Mouse (Mus musculus) MEL (cell line): Measurements from ENCODE around the gene Psd4. TPM values are rescaled to one million over a fixed set of nuclear protein-coding genes. Genes with fewer than 3 reads are reported as not detected.

Experiments used
- DNase-seq: peaks from one replicate; pipeline ENCODE4 v3.0.0; 2011; ENCODE audit warnings: low read depth, low spot score
- H3K27ac ChIP-seq: 2 replicates; pipeline ENCODE4 v1.5.1; 2012; ENCODE audit warnings: low read depth, mild to moderate bottlenecking, control low read depth, low read length, moderate library complexity; ENCODE audit not compliant: control insufficient read depth
- H3K27me3 ChIP-seq, 2 experiments: fragments of 150-350 bp in 1 of 2; sonication (generic) in 1 of 2; 2 replicates each; pipeline ENCODE4 v1.6.1; 2012; ENCODE audit warnings: low read length in 2 of 2, mild to moderate bottlenecking in 2 of 2, improper control_type of control experiment in 1 of 2, moderate library complexity in 1 of 2; ENCODE audit not compliant: insufficient read depth in 2 of 2, control insufficient read depth in 1 of 2
- H3K36me3 ChIP-seq, 2 experiments: 2 replicates each; pipeline ENCODE4 v1.6.1; 2012 to 2014; ENCODE audit warnings: low read length in 2 of 2, improper control_type of control experiment in 1 of 2, inconsistent platforms in 1 of 2, mild to moderate bottlenecking in 1 of 2; ENCODE audit not compliant: insufficient read depth in 2 of 2, control insufficient read depth in 1 of 2
- H3K4me1 ChIP-seq, 2 experiments: fragments of 150-350 bp in 1 of 2; sonication (generic) in 1 of 2; 2 replicates each; pipeline ENCODE4 v1.6.1; 2012; ENCODE audit warnings: low read length in 2 of 2, improper control_type of control experiment in 1 of 2, mild to moderate bottlenecking in 1 of 2; ENCODE audit not compliant: insufficient read depth in 2 of 2, control insufficient read depth in 1 of 2
- H3K4me3 ChIP-seq, 2 experiments: fragments of 150-350 bp in 1 of 2; sonication (generic) in 1 of 2; 2 replicates each; pipeline ENCODE4 v1.5.1; 2012; ENCODE audit warnings: low read depth in 2 of 2, low read length in 2 of 2, mild to moderate bottlenecking in 2 of 2, moderate library complexity in 2 of 2, control low read depth in 1 of 2, improper control_type of control experiment in 1 of 2; ENCODE audit not compliant: control insufficient read depth in 1 of 2, insufficient read depth in 1 of 2
- H3K79me2 ChIP-seq: 2 replicates; pipeline ENCODE4 v1.6.1; 2012; ENCODE audit warnings: mild to moderate bottlenecking, low read length, moderate library complexity; ENCODE audit not compliant: control insufficient read depth, poor library complexity, insufficient read depth
- H3K9ac ChIP-seq: 2 replicates; pipeline ENCODE4 v1.6.1; 2012; ENCODE audit warnings: low read depth, mild to moderate bottlenecking, control low read depth, low read length, moderate library complexity; ENCODE audit not compliant: control insufficient read depth, poor library complexity, severe bottlenecking
- H3K9me3 ChIP-seq: fragments of 150-350 bp; sonication (generic); replicated peaks from 2 replicates; pipeline ENCODE4 v1.6.1; 2012; ENCODE audit warnings: mild to moderate bottlenecking, low read length, improper control_type of control experiment, moderate library complexity; ENCODE audit not compliant: insufficient read depth
- BHLHE40 ChIP-seq: IDR thresholded peaks from 2 replicates; pipeline ENCODE4 v1.6.1; 2012; ENCODE audit warnings: low read depth, mild to moderate bottlenecking, inconsistent platforms, low read length, improper control_type of control experiment, borderline replicate concordance
- CHD1 ChIP-seq: IDR thresholded peaks from 2 replicates; pipeline ENCODE4 v1.6.1; 2012; ENCODE audit warnings: low read depth, mild to moderate bottlenecking, inconsistent platforms, low read length, improper control_type of control experiment
- CHD2 ChIP-seq: IDR thresholded peaks from 2 replicates; pipeline ENCODE4 v1.6.1; 2011; ENCODE audit warnings: low read length, improper control_type of control experiment
- EP300 ChIP-seq, 2 experiments: IDR thresholded peaks; 2 replicates each; pipeline ENCODE4 v1.6.1; 2011; ENCODE audit warnings: improper control_type of control experiment in 2 of 2, low read length in 2 of 2, low read depth in 1 of 2, mild to moderate bottlenecking in 1 of 2
- GATA1 ChIP-seq: IDR thresholded peaks from 2 replicates; pipeline ENCODE4 v1.6.1; 2011; ENCODE audit warnings: low read depth, low read length, improper control_type of control experiment
- JUND ChIP-seq: IDR thresholded peaks from 2 replicates; pipeline ENCODE4 v1.6.1; 2011; ENCODE audit warnings: low read depth, mild to moderate bottlenecking, improper control_type of control experiment, low read length
- MAX ChIP-seq: IDR thresholded peaks from 2 replicates; pipeline ENCODE4 v1.6.1; 2011; ENCODE audit warnings: low read length, improper control_type of control experiment
- MXI1 ChIP-seq: IDR thresholded peaks from 2 replicates; pipeline ENCODE4 v1.6.1; 2011; ENCODE audit warnings: mild to moderate bottlenecking, low read depth, low read length, improper control_type of control experiment
- MYB ChIP-seq: IDR thresholded peaks from 2 replicates; pipeline ENCODE4 v1.6.1; 2011; ENCODE audit warnings: mild to moderate bottlenecking, low read depth, low read length, improper control_type of control experiment
- MYC ChIP-seq: IDR thresholded peaks from 2 replicates; pipeline ENCODE4 v1.6.1; 2011; ENCODE audit warnings: low read depth, mild to moderate bottlenecking, low read length, improper control_type of control experiment, moderate library complexity
- NELFE ChIP-seq: IDR thresholded peaks from 2 replicates; pipeline ENCODE4 v1.6.1; 2011; ENCODE audit warnings: low read depth, low read length, improper control_type of control experiment
- NRF1 ChIP-seq: IDR thresholded peaks from 2 replicates; pipeline ENCODE4 v1.6.1; 2014; ENCODE audit warnings: low read depth, mild to moderate bottlenecking, inconsistent platforms, low read length, improper control_type of control experiment, moderate library complexity; ENCODE audit not compliant: poor library complexity, insufficient read depth, severe bottlenecking
- POLR2A ChIP-seq, 2 experiments: IDR thresholded peaks; 2 replicates each; pipeline ENCODE4 v1.6.1; 2011 to 2012; ENCODE audit warnings: low read length in 2 of 2, mild to moderate bottlenecking in 2 of 2, control low read depth in 1 of 2, improper control_type of control experiment in 1 of 2, low read depth in 1 of 2, moderate library complexity in 1 of 2; ENCODE audit not compliant: control insufficient read depth in 1 of 2, insufficient read depth in 1 of 2, poor library complexity in 1 of 2
- POLR2AphosphoS2 ChIP-seq: IDR thresholded peaks from 2 replicates; pipeline ENCODE4 v1.6.1; 2011; ENCODE audit warnings: low read length, improper control_type of control experiment
- POLR2AphosphoS5 ChIP-seq: IDR thresholded peaks from 2 replicates; pipeline ENCODE4 v1.6.1; 2012; ENCODE audit warnings: low read depth, borderline replicate concordance, mild to moderate bottlenecking, inconsistent platforms, low read length, moderate library complexity, mixed read lengths
- RAD21 ChIP-seq: IDR thresholded peaks from 2 replicates; pipeline ENCODE4 v1.6.1; 2011; ENCODE audit warnings: mild to moderate bottlenecking, low read depth, low read length, improper control_type of control experiment
- TBP ChIP-seq: IDR thresholded peaks from 2 replicates; pipeline ENCODE4 v1.8.0; 2011; ENCODE audit warnings: low read depth, low read length, improper control_type of control experiment
- TCF12 ChIP-seq: IDR thresholded peaks from 2 replicates; pipeline ENCODE4 v1.6.1; 2014; ENCODE audit warnings: low read depth, mild to moderate bottlenecking, inconsistent platforms, low read length, improper control_type of control experiment, moderate library complexity
- USF1 ChIP-seq: IDR thresholded peaks from 2 replicates; pipeline ENCODE4 v1.6.1; 2014; ENCODE audit warnings: low read depth, mild to moderate bottlenecking, inconsistent platforms, low read length, improper control_type of control experiment, moderate library complexity
- USF2 ChIP-seq, 2 experiments: IDR thresholded peaks; 2 replicates each; pipeline ENCODE4 v1.6.1; 2011 to 2012; ENCODE audit warnings: improper control_type of control experiment in 2 of 2, low read length in 2 of 2, borderline replicate concordance in 1 of 2, inconsistent platforms in 1 of 2, low read depth in 1 of 2, mild to moderate bottlenecking in 1 of 2; ENCODE audit not compliant: insufficient read depth in 1 of 2
- ZMIZ1 ChIP-seq: IDR thresholded peaks from 2 replicates; pipeline ENCODE4 v1.6.1; 2012; ENCODE audit warnings: low read depth, mild to moderate bottlenecking, inconsistent platforms, low read length, improper control_type of control experiment, moderate library complexity
- polyA plus RNA-seq, 2 experiments: library from polyadenylated mRNA; stranded (reverse) in 1 of 2; unstranded in 1 of 2; fragments of >175 nt in 1 of 2; fragments of >200 nt in 1 of 2; gene quantifications; 2 replicates each; pipeline versions ENCODE4 v1.2.1 to v1.2.4; 2012; ENCODE audit warnings: low replicate concordance in 2 of 2, low read depth in 1 of 2; ENCODE audit not compliant: insufficient read length in 2 of 2, insufficient read depth in 1 of 2, missing spikeins in 1 of 2
- total RNA-seq: library from RNA; depleted of rRNA; stranded (reverse); fragments of 300-350 nt; gene quantifications from 2 replicates; pipeline ENCODE4 v1.2.3, GENCODE M21; 2012

Psd4 gene
- total and polyA plus RNA-seq, 3 experiments, result 0.11 TPM; not detected in 2

- no peaks in the 10 kb centered on the region for H3K27me3 ChIP-seq
- TF ChIP-seq GATA1 (no peak), JUND (no peak)
- H3K36me3 ChIP-seq, result no peaks in the 10 kb centered on the region
- no peaks in the 10 kb centered on the region for H3K9me3 ChIP-seq
- no peak overlapping the region for H3K27ac ChIP-seq
- no peak overlapping the region for H3K9ac ChIP-seq
- no peak for DNase-seq
- no peaks in the 10 kb centered on the region for H3K4me1 ChIP-seq
- H3K4me3 ChIP-seq, result no peak overlapping the region
- H3K79me2 ChIP-seq, result no peaks in the 10 kb centered on the region
These were observed 15.3 kb downstream of the Psd4 start for GRCm38 (mm10) chr2:24382456-24383230.

GRCm38 (mm10) chr2:24383636-24384035 lies 16.3 kb downstream of the Psd4 start:
- H3K9me3 ChIP-seq, result no peaks in the 10 kb centered on the region
- H3K27ac ChIP-seq, result no peak overlapping the region
- no peak overlapping the region for H3K4me3 ChIP-seq
- no peaks in the 10 kb centered on the region for H3K27me3 ChIP-seq
- H3K9ac ChIP-seq, result no peak overlapping the region
- no peaks in the 10 kb centered on the region for H3K4me1 ChIP-seq
- no peaks in the 10 kb centered on the region for H3K36me3 ChIP-seq
- no peaks in the 10 kb centered on the region for H3K79me2 ChIP-seq
- no peak for TF ChIP-seq POLR2AphosphoS2
- no peak for TF ChIP-seq MXI1
- TF ChIP-seq TBP, result no peak
- no peak for TF ChIP-seq USF1
- TF ChIP-seq CHD1, result no peak
- no peak for TF ChIP-seq POLR2AphosphoS5
- no peak for DNase-seq

- Histone ChIP-seq H3K79me2 (no peaks in the 10 kb centered on the region), H3K9ac (no peak overlapping the region), H3K4me3 (no peak overlapping the region), H3K27me3 (no peaks in the 10 kb centered on the region), H3K4me1 (no peaks in the 10 kb centered on the region), H3K27ac (no peak overlapping the region), H3K36me3 (no peaks in the 10 kb centered on the region), H3K9me3 (no peaks in the 10 kb centered on the region)
- no peak for TF ChIP-seq JUND
- no peak for TF ChIP-seq CHD2
- no peak for TF ChIP-seq EP300 (IDR thresholded peaks at IDR 0.05; ENCODE audit: low read depth in 1 of 2, low read length in 2 of 2)
- no peak for TF ChIP-seq TCF12
- TF ChIP-seq NELFE, result no peak
- TF ChIP-seq MAX, result no peak
- TF ChIP-seq MXI1, result no peak
- no peak for TF ChIP-seq BHLHE40
- no peak for TF ChIP-seq NRF1
- TF ChIP-seq MYC, result no peak
- TF ChIP-seq USF2 (IDR thresholded peaks at IDR 0.05; ENCODE audit: borderline replicate concordance in 1 of 2, insufficient read depth in 1 of 2, low read depth in 1 of 2, low read length in 2 of 2), result no peak
- TF ChIP-seq RAD21, result no peak
- TF ChIP-seq ZMIZ1, result no peak
- no peak for TF ChIP-seq POLR2A (IDR thresholded peaks at IDR 0.05; ENCODE audit: control insufficient read depth in 1 of 2, insufficient read depth in 1 of 2, low read depth in 1 of 2, low read length in 2 of 2, poor library complexity in 1 of 2)
- TF ChIP-seq MYB, result no peak
- DNase-seq, result no peak
These were observed 17.0 kb downstream of the Psd4 start for GRCm38 (mm10) chr2:24384393-24384792.
